Mouse (Mus musculus): Measurements from ENCODE around the gene Syt2.

The Syt2 gene

GRCm38 (mm10) chr1:134774728-134775287 lies 128.3 kb downstream of the Syt2 start:
- peak; percentile 11 for DNase-seq (ENCODE audit: low spot score)

DNA sequence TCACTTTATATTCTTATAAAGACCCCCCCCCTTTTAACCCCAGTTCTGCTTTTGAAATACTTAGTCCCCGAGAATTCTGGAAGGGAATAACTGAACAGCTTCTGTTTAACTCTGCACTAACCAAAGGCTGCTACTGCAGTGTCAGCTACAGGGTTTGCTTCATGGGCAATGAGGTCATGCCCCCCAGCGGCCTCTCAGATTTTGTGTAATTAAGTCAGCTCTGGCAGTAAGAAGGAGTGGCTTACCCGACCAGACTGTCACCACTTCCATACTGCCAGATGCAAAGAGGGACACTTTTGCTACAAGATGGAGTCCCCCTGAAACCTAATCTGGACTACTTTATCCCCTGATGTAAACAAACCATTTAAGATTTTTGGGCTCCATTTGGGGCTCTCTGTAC lies 129.2 kb downstream of the Syt2 start:
- DNase-seq (ENCODE audit: low spot score): no peak

DNA sequence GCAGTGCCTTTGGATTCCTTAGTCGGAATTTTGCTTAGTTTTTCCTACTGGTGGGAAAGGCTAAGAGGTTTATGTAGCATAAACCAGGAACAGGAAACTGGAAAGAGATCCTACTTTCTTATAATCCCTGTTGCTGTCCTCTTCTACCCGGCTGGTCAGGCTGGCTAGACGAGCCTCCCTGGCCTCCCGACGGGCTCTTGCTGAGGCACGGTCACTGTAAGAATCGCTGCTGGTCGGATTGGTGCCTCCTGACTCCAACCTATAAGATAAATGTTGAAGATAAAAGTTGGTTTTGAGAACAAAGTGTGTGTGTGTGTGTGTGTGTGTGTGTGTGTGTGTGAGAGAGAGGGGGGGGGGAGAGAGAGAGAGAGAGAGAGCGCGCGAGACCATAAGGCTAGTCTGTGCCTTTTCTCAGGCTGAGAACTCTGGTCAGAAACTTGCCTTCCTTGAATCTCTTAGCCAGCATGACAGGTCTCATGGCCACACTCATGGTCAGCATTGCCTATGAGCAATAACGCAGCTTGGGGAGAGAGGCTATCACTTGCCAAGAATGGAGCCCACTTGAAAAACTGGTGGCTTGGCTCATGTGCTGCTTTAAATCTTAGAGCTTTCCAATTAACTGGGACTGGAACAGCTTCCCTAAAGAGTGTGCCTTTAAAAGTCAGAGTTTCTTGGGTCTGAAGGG lies 130.9 kb downstream of the Syt2 start:
- peak; percentile 62 for DNase-seq (ENCODE audit: low spot score)

- DNase-seq (ENCODE audit: low spot score): no peak
These were observed 131.6 kb downstream of the Syt2 start for GRCm38 (mm10) chr1:134777936-134778548.

DNA sequence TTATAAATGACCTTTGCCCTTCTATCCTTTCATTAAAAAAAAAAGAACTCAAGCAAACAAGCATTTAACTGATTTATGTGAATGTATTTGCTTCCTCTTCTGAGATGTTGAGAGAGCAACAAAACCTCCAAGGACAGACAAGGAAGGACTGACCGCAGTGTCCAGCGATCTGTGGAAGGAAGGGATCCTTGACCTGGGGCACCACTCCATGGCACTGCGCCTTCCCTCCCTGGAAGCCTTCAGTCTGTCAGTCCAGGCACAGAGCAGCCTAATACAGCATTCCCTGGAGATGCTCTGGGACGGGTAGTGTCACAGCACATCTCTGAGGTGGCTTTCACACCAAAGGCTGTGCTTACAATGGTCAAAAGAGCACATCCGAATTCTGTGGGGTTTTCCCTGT lies 136.3 kb downstream of the Syt2 start:
- DNase-seq (ENCODE audit: low spot score): no peak

DNA sequence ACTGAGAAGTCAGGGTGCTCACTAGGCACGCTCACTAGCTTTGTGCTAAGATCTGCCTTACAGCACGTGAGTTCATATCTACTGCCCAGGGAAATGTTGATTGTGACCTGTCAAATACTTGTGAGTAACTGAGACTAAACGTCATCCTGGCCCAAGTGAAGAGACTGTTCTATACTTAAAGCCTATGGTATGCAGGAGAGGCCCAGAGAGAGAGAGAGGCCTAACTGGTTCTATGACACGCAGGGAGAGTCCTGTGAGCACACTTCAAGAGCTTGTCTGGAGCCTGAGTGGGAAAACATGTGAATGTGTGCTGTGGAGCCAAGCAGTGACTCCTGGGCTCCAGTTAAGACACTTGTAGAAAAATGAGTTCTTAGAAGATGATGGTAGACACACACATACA lies 137.5 kb downstream of the Syt2 start:
- no peak for DNase-seq (ENCODE audit: low spot score)

- DNase-seq (ENCODE audit: low spot score): no peak
These were observed 138.0 kb downstream of the Syt2 start for GRCm38 (mm10) chr1:134784481-134784880.

GRCm38 (mm10) chr1:134784911-134785310 lies 138.4 kb downstream of the Syt2 start:
- DNase-seq (ENCODE audit: low spot score): no peak

DNA sequence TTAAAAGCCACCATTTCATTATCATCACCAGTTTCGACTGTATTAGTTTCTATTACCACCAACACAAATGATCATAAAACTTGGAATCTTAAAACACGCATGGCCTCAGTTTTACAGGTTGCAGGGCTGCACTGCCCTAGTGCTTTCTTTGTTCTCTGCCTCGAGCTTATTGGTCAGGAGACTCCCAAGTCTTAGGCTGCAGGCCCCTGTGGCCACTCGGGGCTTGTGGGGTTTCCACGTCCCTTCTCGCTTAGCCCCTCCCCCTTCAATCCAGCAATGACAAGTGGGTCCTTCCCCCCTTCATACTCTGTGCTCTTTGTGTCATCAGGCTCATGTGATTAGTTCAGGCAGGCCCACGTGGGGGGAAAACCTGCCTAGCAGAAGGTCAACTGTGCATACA lies 141.6 kb downstream of the Syt2 start:
- DNase-seq (ENCODE audit: low spot score): no peak

DNA sequence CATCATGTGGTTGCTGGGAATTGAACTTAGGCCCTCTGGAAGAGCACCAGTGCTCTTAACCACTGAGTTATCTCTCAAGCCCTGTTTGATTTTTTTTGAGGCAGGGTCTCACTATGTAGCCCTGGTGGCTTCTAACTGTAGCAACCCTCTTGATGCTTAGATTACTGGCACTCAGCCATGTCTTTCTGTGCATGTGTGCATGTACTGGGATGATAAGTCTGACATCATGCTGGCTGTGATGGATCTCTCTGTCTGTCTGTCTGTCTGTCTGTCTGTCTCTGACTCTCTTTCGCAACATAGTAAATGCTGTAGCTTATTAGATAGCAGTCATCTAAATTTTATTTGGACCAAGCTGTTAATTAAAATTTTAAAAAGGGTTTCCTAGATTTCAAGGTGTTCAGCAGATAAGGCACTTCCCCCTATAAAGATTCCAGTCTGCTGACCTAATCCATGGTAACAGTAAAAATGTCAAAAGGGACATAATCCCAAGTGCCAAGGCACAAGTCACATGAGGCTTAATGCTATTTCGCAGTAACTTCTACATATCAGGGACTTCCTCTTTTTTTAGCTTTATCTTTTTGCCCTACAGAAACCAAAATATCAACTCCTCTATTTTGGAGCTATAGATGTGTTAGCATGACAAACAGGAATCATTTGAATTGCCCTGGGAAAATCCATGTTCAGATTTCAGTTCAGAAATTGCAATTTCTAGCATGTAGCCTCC lies 144.4 kb downstream of the Syt2 start:
- DNase-seq (ENCODE audit: low spot score): no peak

DNA sequence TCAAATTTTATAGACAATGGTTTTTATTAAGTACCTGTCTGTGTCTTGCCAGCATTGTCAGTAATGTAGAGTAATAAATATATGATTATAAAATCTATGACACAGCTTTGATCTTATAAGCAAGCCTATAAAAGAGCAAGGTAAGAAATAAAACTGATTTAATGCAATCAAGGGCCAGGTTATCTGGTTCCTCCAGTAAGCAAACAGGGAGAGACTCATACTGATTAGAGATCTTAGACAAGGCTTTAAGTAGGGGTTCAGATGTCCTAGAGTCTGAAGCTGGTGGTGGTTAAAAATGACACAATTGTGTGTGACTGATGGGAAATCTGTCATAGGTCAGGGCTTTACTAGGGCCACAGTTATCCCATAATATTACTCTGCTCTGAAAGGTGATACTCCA lies 145.0 kb downstream of the Syt2 start:
- DNase-seq (ENCODE audit: low spot score): no peak

DNA sequence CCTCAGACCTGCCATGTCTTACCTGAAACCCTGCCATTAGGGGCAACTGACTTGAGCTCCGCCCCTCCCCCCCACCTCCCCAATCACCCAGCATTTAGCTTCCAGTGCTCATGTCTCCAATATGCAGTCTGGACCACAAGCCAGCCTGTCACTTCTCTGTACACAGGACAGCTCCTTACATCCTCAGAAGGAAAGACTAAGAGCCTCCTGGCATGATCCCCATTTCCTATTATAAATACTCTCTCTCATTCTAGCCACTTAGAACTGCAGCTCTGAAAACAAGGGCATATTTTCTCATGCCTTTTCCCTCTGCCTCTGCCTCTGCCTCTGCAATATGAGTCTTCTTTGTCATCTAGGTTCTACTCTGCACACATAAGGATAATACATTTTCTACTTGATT lies 149.6 kb downstream of the Syt2 start:
- no peak for DNase-seq (ENCODE audit: low spot score)

DNA sequence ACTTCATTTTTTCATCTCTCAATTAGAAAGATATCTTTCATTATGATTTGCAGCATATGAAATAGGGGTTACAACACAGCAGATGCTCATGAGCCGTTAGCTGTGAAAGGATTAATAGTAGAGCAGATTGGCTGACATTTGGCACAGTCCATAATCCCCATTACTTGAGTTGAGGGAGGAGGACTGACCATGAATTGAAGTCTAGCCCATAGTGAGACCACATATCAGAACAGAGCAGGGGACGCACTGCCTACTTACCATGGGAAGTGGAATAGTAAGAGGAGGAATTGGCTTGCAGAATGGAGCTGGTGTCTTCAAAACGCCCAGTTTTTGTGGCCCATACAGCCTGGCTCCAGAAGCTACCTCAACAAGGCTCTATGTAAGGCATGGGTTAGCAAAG lies 150.1 kb downstream of the Syt2 start:
- no peak for DNase-seq (ENCODE audit: low spot score)

DNA sequence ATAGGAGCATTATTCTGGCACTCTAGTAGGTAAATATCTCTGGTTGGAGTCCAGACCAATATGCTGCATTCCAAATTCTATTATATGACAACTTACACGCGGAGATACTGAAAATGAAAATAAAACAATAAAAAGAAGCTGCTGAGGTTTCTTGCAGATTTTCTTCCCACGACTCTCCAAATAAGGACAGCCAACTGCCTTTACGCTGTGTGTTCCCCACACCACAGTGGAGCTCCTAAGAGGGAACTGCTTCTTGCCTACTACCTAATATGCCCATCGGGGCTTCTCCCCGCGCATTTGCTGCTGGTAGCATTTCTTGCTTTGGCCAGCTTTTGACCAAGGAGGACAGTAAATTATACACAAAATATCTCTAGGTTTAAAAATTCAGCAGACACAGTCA lies 155.3 kb downstream of the Syt2 start:
- DNase-seq (ENCODE audit: low spot score): no peak

- peak; percentile 75 for DNase-seq (ENCODE audit: low spot score)
These were observed 157.0 kb downstream of the Syt2 start for GRCm38 (mm10) chr1:134803286-134804117.

GRCm38 (mm10) chr1:134804373-134804772 lies 157.9 kb downstream of the Syt2 start:
- DNase-seq (ENCODE audit: low spot score): peak; percentile 34

DNA sequence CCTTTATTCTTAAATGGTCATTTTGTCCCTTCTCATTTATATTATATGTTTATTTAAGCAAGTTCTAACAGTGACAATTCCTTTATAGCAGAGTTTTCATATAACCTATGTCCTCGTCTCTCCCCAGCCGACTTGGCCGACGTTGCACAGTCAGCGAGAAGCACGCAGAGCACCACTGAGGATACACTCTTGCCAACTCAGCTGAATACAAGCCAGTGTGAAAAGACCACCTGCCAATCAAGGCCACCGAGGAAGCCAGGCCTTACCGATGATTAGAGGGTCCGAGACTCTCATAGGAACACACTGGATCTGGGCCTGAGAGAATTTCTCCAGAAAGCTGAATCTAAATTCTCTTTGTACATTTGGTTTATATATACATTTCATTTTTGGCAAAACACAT lies 159.0 kb downstream of the Syt2 start:
- no peak for DNase-seq (ENCODE audit: low spot score)

Measured in urinary bladder, postnatal 14 days (tissue).